Mouse (Mus musculus) lung, postnatal 10 days (tissue): Measurements from ENCODE around the gene Gm10334.
"Not testable (repeated sequence)": the region's sequence is repeated elsewhere in the genome, so short reads cannot be mapped to it uniquely, and the experiment has no call there.

Source experiments
- DNase-seq: peaks from one replicate; pipeline ENCODE4 v3.0.0; 2021

Gm10334 gene

DNA sequence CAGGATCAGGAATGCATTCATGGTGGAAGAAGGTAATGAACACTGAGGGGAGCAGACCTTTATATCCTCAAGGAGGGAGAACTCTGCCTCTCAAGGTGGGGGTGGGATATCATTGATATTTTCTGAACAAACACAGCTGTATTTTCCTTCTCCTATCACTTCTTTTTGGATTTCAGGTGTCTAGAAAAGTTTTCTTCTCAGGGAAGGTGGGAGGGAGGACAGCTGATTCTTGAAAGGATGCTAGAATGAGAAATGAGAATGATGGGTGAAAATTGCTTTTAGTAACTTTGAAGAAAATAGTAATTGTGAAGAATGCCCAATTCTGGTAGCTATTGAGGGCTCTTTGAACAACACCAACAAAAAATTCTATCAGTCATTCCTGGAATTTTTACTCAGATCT is at the start of gene Gm10334:
Gene Gm10334 (minus strand): TSS at position 101 of the 400 bp plus-strand sequence.
- not testable (repeated sequence) for DNase-seq

DNA sequence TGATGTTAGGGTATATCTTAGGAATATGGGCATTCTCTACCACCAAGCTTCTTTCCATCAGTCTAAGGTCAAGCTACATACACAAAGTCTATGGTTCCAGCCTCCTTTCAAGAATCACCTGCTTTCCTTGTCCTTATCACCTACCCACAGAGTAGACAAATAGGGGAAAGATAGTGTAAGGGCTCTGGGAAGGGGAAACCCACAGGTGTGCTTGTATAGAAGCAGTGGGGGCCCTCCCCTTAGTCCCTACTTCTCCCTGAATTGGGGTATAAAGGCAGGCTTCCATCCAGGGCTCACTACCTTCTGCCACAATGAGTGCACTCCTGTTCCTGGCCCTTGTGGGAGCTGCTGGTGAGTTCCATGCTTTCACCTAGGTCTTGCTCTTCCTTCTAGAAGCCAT is 12.7 kb upstream of the Gm10334 start, which contains the start of gene Prss1:
Gene Prss1 (plus strand): TSS at position 301 of the 400 bp plus-strand sequence.
- DNase-seq = not testable (repeated sequence)

DNA sequence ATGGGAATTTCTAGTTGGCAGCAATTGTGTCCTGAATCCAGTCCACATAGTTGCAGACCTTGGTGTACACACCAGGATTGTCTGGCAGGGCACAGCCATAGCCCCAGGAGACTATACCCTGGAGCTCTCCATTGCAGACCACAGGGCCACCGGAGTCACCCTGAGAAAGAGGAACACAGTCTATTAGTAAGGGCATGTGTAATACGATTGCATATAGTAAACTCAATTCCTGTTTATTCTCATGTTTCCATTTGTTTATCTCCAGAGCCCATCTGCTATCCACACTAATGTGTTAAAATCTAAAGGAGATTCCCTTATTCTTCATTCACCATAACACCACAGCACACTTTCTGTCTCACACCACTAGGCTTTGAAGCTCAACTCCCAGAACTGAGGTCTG is 3.7 kb downstream of the Gm10334 start:
- not testable (repeated sequence) for DNase-seq
